Mouse (Mus musculus): ENCODE data around the gene Maco1. TPM values are rescaled to one million over a fixed set of nuclear protein-coding genes. Genes with fewer than 3 reads are reported as not detected.
"Not testable (repeated sequence)": the region's sequence is repeated elsewhere in the genome, so short reads cannot be mapped to it uniquely, and the experiment has no call there.

Gene Maco1
- total RNA-seq, 2 experiments from 2014 or later: 14.7 to 34.1 TPM

DNA sequence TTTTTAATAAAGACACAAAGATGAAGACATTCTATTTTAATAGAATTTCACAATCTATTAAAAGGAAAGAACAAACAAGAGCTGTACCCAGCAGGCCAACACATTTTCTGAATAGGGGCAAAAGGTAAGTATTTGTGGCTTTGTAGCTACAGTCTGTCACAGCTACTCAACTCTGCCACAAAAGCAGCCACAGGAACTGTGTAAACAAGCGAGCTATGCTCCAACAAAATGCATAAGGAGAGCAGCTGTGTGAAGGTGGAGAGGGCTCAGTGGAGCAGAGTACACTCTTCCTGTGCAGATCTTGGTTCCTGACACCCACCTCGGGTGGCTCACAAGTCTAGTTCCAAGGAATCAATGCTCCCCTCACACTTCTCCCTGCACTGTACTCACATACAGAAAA lies 29.6 kb downstream of the Maco1 start:
- ATAC-seq (replicated peaks; ENCODE audit: poor library complexity, severe bottlenecking): no peak

GRCm38 (mm10) chr4:134821061-134821460 lies 32.1 kb downstream of the Maco1 start:
- no peak for ATAC-seq (replicated peaks; ENCODE audit: poor library complexity, severe bottlenecking)

GRCm38 (mm10) chr4:134817706-134818105 lies 35.4 kb downstream of the Maco1 start:
- no peak for ATAC-seq (replicated peaks; ENCODE audit: poor library complexity, severe bottlenecking)

DNA sequence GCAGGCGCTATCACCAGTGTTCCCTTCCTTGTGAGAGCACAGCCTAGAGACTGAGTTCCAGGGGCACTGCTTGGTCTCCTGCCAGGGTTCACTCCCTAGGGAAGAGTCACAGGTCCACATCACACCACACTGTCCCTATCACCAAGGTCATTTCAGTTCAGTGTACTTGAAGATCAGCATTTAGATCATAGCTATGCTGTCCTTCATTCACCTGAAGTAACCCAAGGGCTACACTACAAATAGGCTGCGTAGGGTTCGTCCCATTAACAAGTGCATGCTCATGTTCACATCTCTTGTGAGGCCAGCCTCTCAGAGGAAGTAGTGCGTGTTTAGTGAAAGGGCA lies 38.9 kb downstream of the Maco1 start:
- no peak for ATAC-seq (replicated peaks; ENCODE audit: poor library complexity, severe bottlenecking)

GRCm38 (mm10) chr4:134813406-134814228 lies 39.5 kb downstream of the Maco1 start:
- ATAC-seq (replicated peaks; ENCODE audit: poor library complexity, severe bottlenecking): no peak

DNA sequence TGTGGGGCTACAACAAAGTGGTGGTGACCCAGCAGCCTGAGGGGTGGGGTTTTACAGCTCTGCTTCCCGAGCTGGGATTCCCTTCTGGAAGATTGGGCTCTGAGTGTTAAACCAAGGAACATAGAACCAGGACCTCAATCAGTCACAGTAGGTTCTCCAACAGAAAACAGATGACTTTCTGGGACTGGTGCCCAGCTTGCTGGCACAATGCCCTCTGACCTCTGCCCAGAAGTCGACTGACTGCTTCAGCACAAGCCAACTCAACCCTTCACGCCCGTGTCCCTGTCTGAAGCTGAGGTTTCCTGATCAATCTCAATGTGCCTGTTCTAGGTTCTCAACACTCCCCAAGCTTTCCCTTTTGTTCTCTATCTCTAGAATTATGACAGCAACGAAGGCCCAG lies 48.4 kb downstream of the Maco1 start:
- ATAC-seq (replicated peaks; ENCODE audit: poor library complexity, severe bottlenecking): no peak

- no peak for ATAC-seq (replicated peaks; ENCODE audit: poor library complexity, severe bottlenecking)
These were observed 50.4 kb downstream of the Maco1 start for GRCm38 (mm10) chr4:134802765-134803164.

- no peak for ATAC-seq (replicated peaks; ENCODE audit: poor library complexity, severe bottlenecking)
These were observed 51.0 kb downstream of the Maco1 start for GRCm38 (mm10) chr4:134802155-134802554.

DNA sequence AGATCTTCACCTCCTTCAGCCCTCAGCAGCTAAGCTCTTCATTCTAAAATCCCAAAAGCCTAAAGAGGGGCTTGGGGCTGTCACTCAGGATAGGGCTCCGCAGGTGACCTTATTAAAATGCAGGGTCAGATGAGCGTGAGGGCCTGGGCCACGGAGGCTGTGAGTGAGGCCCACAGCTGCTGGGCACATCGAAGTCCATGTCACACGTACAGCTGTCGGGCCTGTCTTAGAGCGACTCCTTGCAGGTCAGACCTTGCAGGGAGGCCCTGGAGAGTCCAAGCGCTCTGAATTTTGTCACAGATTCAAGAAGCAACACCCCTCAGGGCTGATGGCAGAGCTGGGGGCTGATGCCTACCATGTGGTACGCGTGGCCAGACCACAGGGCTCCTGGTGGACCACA lies 52.5 kb downstream of the Maco1 start:
- ATAC-seq (replicated peaks; ENCODE audit: poor library complexity, severe bottlenecking): no peak

DNA sequence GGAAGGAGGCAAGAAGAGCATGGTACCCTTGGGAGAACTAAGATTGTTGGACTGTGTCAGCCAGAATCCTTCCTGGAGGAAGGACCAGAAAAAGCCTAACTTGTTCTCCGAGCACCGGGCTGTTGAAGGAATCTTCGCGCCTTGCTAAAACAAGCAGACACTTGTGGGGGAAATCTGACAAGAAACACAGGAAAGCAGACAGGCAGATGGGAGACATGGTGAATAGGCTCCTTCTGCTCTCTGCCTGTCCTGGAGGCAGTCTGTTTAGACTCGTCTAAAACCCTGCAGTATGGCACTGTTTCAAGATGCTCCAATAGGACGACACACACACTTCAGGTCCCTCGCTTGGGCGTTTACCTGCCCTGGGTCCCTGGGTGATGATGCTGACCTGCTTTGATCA lies 53.0 kb downstream of the Maco1 start:
- no peak for ATAC-seq (replicated peaks; ENCODE audit: poor library complexity, severe bottlenecking)

- peak; percentile 80 for ATAC-seq (replicated peaks; ENCODE audit: poor library complexity, severe bottlenecking)
These were observed 53.9 kb downstream of the Maco1 start for GRCm38 (mm10) chr4:134799272-134799671.

DNA sequence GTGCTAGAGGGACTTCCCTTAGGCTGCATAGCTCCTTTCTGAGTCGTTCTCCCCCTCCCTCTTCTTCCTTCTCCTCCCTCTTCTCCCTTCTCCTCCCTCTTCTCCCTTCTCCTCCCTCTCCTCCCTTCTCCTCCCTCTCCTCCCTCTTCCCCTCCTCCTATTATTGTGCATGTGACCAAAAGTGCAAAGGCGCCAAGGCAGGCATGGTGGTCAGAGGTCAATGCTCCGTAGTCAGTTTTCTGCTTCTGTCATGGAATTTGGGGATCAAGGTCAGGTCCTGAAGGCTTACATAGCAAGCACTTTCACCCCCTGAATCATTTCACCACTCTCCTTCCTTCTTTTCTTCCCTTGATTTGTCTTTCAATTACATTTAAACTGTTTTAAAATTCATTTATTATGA lies 54.3 kb downstream of the Maco1 start:
- ATAC-seq (replicated peaks; ENCODE audit: poor library complexity, severe bottlenecking): no peak

GRCm38 (mm10) chr4:134797621-134798020 lies 55.5 kb downstream of the Maco1 start:
- no peak for ATAC-seq (replicated peaks; ENCODE audit: poor library complexity, severe bottlenecking)

DNA sequence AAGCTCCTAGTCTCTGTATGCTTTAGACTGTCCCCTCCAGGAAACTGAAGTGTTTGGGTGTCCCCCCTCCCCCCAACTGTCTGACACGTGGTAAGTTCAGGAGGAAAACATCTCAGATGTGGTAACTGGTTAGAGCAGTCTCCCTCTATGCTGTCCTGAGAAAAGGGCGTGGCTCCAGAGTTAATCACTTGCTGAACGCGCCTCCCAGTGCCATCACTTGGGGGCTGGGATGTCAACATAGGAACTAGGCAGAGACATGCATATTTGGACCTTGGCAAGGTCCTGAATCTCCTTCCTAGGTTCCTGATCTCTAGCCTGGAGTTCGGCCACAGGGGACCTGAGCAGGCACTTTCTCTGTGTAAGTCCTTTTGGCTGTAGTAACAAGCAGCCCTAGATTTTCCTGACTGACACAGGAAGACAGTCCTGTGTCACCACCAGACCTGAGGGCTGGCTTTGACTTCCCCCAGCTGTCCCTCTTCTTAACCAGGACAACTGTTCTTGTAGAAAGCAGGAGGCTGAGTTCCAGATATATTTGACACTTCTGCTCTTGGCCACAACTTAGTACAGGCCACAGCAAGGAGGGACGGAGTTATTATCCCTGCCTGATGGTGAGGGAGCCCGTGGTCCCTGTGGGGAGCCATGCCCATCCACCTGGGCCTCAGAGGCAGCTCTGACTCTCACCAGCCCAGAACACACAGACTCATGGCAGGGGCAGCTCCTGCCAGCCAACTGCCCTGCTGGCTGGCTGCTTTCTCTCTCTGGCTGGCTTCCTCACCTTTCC lies 56.4 kb downstream of the Maco1 start:
- peak; percentile 51 for ATAC-seq (replicated peaks; ENCODE audit: poor library complexity, severe bottlenecking)

GRCm38 (mm10) chr4:134795819-134796485 lies 57.2 kb downstream of the Maco1 start:
- 0 out of 2 replicates have a peak, but pooled peaks have one; percentile 5 for ATAC-seq (replicated peaks; ENCODE audit: poor library complexity, severe bottlenecking)

DNA sequence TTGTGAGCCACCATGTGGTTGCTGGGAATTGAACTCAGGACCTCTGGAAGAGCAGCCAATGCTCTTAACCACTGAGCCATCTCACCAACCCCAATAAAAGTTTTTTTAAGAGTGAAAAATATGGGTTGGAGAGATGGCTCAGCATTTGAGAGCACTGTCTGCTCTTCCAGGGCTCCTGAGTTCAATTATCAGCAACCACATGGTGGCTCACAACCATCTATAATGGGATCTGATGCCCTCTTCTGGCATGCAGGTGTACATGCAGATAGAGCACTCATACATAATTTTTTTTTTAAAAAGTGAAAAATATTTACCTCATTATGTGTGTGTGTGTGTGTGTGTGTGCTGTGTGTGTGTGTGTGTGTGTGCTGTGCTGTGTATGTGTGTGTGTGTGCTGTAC lies 58.2 kb downstream of the Maco1 start:
- ATAC-seq (replicated peaks; ENCODE audit: poor library complexity, severe bottlenecking): not testable (repeated sequence)

- ATAC-seq (replicated peaks; ENCODE audit: poor library complexity, severe bottlenecking): no peak
These were observed 59.8 kb downstream of the Maco1 start for GRCm38 (mm10) chr4:134793213-134793956.

DNA sequence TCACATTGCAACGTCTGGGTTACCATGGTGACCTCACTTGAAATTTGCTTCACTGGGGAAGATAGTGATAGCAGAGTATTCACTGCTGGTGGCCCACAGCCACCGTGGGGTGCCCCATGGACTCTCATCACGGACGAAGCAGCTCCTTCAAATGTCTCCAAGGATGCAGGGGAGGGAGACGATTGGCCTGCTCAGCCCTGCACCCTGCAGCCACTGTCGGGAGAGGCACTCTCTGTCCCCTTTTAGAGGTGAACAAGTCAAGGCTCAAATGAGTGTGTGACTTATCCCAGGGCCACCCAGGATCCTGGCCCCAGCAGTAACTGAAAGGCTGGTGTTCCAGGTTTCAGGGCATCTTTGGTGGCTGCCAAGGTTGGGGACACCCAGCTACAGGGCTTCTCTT lies 61.4 kb downstream of the Maco1 start:
- ATAC-seq (replicated peaks; ENCODE audit: poor library complexity, severe bottlenecking): no peak

DNA sequence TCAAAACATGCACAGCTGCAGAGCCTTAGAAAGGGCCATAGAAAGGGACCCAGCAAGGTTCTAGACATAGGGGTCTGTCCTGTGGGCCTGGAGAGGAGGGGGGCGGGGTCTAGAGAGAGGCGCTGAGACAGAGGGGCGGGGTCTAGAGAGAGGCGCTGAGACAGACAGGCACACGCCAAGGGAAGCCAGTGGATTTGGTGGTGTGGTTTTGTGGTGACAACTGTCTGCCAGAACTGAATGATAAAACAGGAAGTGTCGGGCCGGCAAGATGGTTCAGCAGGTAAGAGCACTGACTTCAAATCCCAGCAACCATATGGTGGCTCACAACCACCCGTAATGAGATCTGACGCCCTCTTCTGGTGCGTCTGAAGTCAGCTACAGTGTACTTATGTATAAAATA lies 66.2 kb downstream of the Maco1 start:
- peak; percentile 88 for ATAC-seq (replicated peaks; ENCODE audit: poor library complexity, severe bottlenecking)

GRCm38 (mm10) chr4:134784701-134785100 lies 68.4 kb downstream of the Maco1 start:
- ATAC-seq (replicated peaks; ENCODE audit: poor library complexity, severe bottlenecking): no peak

Measured in granulocyte monocyte progenitor cell, adult 5-6 weeks (primary cell).